Mouse (Mus musculus) cortical plate, adult 2 months (tissue): ENCODE results near the gene Nubp1.

Source experiments
- CTCF ChIP-seq: fragments of 200-500 bp; IDR thresholded peaks from 2 replicates; pipeline ENCODE4 v1.5.1; 2011; ENCODE audit warnings: mild to moderate bottlenecking, control low read depth, low read length; ENCODE audit not compliant: insufficient read depth; ENCODE audit errors: extremely low read depth
- POLR2A ChIP-seq: fragments of 200-500 bp; IDR thresholded peaks from 2 replicates; pipeline ENCODE4 v1.6.1; 2011; ENCODE audit warnings: mild to moderate bottlenecking, low read length, control low read depth; ENCODE audit not compliant: insufficient read depth; ENCODE audit errors: extremely low read depth

DNA sequence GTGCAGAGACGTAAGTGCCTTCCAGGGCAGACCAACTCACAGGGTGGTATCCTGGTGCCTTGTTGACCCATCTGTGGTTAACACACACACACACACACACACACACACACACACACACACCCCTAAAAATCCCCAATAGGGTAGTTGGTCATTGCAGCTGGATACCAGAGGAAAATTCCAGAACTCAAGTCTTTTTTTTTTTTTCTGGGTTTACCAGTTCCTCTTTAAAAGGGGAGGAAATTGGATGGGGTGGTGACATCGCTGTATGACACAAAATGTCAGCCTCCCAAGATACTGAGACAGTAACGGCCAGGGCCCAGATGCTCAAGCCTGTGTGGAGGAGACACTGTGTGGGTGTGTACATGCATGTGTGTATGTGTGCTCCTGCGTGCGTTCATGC lies 21.6 kb downstream of the Nubp1 start:
- TF ChIP-seq POLR2A (no peak), CTCF (no peak)
